Mouse (Mus musculus): ENCODE measurements around the gene Tmem136. TPM values are rescaled to one million over a fixed set of nuclear protein-coding genes. Genes with fewer than 3 reads are reported as not detected.
A peak's percentile ranks its signal among the peaks of the same experiment; 100 is the strongest.
"Not testable (repeated sequence)": the region's sequence is repeated elsewhere in the genome, so short reads cannot be mapped to it uniquely, and the experiment has no call there.

The Tmem136 gene
- total RNA-seq, 2 experiments from 2014 or later: 23.5 to 25.5 TPM

DNA sequence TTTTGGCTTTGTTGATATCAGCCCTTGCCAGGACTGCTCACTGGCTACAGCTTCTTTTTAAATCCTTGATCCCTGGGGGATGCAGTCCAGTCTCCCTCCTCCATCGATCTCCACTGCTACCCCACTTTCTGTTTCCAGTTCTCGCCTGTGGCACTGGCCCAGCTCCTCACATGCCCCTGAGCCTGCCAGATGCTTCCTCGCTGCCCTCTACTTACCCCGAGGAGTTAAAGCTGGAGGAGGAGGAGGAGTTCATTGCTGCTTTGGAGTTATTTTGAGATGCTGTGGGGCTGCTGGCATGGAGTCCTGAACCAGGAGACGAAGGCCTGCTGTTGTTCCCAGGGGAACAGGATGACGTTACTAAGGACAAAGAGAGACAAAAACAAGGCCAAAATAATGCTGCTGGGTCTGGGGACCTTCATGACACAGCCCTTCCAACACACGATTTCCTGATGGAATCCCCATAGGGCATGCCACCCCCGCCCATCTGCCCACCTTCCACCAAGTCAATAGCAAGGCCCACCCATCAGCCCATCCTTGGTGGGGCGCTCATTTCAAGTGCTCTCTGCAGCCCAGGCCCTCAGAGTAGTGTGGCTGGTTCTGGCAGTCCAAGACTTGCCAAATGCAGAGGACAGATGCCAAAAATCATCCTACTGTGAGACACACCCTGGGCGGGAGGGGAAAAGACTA lies 10.9 kb upstream of the Tmem136 start:
- H3K27ac ChIP-seq: peak overlapping the region; percentile 89
- no peak for DNase-seq (ENCODE audit: low spot score in 2 of 2)
- no peak for TF ChIP-seq CTCF (conservative IDR thresholded peaks at IDR 0.05)
- no peak overlapping the region for H3K4me3 ChIP-seq

DNA sequence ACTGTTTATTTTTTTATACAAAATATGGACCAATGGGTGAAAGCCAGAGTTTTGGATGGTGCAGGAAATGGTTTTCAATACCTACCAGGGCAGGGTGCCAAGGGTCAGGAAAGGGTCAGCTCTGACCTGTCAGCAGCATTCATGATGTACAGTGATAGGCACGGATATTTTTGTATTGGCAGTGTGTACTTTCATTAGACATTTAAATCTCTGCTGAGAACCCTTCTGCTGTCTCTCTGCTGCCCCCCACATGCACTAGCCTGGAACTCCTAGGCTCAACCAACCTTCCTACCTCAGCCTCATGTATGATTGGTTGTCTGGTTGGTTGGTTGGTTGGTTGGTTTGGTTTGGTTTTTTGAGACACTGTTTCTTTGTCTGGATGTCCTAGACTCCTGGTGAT lies 6.0 kb upstream of the Tmem136 start:
- DNase-seq (ENCODE audit: low spot score in 2 of 2): no peak
- no peak overlapping the region for H3K4me3 ChIP-seq
- no peak overlapping the region for H3K27ac ChIP-seq
- peak; percentile 77 for TF ChIP-seq CTCF (conservative IDR thresholded peaks at IDR 0.05)

DNA sequence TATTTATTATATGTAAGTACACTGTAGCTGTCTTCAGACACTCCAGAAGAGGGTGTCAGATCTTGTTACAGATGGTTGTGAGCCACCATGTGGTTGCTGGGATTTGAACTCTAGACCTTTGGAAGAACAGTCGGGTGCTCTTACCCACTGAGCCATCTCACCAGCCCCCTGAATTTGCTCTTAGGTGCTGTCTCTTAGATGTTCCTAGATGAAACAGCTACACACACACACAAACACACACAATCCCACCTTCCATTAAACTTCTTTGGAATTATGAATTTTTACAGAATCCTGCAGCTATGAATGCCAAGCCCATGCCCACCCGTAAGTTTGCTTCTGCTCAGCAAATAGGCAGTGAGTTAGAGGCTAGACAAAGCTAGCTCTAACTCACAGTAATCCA lies 5.6 kb upstream of the Tmem136 start:
- not testable (repeated sequence) for H3K27ac ChIP-seq; DNase-seq (ENCODE audit: low spot score in 2 of 2); H3K4me3 ChIP-seq

DNA sequence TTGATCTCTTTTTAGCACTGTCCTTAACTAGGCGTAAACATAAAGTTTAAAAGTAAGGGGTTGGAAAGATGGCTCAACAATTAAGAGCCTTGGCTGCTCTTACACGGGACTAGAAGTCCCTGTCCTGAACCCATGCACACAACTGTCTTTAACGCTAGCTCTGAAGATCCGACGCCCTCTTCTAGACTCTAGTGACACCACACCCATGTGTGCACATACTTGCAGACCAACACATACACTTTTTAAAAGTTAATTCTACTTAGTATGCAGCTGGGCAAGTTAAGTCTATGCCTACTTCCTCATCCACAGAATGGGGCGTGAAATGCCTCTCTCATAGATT lies 597 bp upstream of the Tmem136 start:
- H3K27ac ChIP-seq: peak overlapping the region; percentile 99
- peak overlapping the region; percentile 62 for H3K4me3 ChIP-seq
- TF ChIP-seq CTCF (conservative IDR thresholded peaks at IDR 0.05): no peak
- no peak for DNase-seq (ENCODE audit: low spot score in 2 of 2)

DNA sequence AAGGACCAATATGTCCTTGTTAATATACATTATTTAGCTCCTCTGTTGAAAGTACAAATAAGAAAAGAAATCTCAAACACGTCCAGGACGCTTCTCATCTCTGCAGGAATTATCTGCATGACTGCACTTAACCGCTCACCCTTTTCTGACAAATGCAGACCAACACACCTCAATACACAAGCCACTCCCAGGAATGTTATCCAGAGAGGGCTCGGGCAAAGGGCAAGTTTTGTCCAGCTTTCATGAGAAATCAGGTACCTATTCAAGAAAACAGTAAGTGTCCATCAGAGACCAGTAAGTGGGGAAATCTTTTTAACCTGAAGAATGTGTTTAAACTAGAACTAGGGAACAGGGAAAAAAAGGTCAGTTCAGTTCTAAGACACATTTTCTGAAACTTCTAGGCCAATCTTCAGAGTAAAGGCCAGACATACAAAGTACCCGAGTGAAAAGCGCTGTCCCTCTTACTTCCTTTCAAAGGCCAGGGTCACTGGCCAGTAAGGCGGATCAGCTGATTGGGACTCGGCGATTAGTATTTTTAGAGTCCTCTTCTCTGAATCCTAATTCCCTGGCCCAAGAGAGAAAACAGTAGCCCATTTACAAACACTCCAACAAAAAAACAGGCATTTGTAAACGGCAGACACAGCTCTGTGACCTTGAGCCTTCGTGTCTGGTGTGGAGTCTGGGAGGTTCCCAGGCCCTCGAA lies 788 bp downstream of the Tmem136 start:
- TF ChIP-seq CTCF (conservative IDR thresholded peaks at IDR 0.05): no peak
- Histone ChIP-seq H3K27ac (peak overlapping the region; percentile 99), H3K4me3 (peak overlapping the region; percentile 62)
- no peak for DNase-seq (ENCODE audit: low spot score in 2 of 2)

DNA sequence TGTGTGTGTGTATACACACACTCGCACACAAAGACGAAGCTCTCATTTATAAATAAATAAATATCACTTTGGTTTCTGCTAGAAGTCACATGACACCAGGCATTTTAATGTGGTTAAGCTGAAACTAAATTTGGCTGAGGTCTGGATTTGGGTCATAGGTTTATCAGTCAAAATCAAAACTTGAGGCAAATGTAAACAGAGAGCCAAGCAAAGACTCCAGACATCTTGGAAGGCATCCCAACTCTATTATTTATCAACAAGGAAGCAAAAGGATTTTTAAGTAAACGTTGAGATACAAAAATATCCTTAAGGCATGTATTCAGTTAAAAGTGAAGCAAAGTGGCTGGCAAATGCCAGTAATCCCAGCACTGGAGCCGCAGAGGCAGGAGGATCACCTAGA lies 1.5 kb downstream of the Tmem136 start:
- no peak for TF ChIP-seq CTCF (conservative IDR thresholded peaks at IDR 0.05)
- H3K4me3 ChIP-seq: no peak overlapping the region
- H3K27ac ChIP-seq: peak overlapping the region; percentile 99
- DNase-seq (ENCODE audit: low spot score in 2 of 2): no peak

DNA sequence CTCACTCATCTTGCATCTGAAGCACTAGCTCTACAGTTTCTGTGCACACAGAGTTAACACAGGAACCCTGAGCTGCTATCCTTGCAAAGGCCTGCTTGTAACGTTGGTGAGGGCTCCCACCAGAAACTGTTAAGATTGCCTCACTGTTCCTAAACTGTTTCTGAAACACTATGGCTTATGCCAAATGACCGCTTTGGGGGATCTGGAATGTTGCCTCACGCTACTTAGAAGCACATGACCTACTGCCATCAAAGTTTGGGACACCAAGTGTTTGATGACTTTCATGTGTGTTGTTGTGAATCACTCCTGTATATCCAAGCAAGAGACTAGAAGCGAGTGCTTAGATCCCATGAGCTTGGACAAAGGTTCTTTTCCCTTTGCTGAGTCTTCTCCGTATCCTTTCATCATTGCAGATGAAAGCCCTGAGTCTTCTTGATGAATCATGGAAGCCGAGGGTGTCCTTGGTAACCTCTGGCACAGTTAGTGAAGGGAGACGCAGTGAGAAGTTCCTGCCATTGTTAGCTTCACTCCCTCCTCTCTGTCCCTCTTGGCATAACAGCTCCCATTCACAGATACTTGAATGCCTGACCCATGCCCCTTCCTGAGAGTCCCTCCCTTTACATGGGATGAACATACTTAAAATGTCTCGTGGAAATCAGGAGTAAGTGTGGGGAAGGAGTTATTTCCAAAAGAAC lies 5.9 kb downstream of the Tmem136 start:
- DNase-seq (ENCODE audit: low spot score in 2 of 2): no peak
- no peak for TF ChIP-seq CTCF (conservative IDR thresholded peaks at IDR 0.05)
- Histone ChIP-seq H3K4me3 (no peak overlapping the region), H3K27ac (peak overlapping the region; percentile 28; the same call in 1 of the 2 replicates)

DNA sequence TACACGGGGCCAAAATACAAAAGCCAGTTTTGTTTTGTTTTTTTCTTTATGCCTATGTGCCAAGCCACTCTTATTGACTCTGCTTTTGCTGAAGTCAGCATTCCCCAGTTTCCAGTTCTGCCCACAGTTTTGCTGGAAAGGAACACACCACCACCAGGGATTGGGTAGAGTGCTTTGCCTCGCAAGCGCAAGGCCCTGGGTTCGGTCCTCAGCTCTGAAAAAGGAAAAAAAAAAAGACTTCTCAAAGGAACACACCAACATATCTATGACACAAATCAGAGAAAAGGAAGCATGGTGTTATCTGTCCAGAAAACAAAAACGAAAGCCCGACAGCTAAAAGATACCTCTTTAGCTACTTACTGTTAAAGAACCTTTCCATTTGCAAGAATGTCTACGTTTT lies 7.2 kb downstream of the Tmem136 start:
- no peak overlapping the region for H3K4me3 ChIP-seq
- DNase-seq (ENCODE audit: low spot score in 2 of 2): no peak
- TF ChIP-seq CTCF (conservative IDR thresholded peaks at IDR 0.05): no peak
- peak overlapping the region; percentile 98 for H3K27ac ChIP-seq

DNA sequence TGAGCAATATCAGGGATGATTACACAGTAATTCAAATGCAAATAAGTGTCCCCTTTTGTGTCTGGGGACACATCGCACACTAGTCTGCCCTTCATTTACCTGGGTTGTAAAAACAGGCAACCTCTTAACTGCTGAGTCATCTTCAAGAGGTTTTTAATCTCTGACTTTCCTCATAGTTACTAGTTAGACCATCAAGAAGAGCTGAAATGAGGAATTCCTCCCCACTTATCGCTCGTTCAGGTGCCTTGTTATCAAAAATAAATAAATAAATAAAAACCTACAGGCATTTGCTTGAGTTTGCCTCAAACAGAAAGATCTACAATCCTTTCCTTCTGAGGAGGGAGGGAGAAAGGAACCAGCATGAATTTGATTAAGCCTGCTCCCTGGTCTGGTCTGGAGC lies 7.6 kb downstream of the Tmem136 start:
- H3K4me3 ChIP-seq: no peak overlapping the region
- H3K27ac ChIP-seq: peak overlapping the region; percentile 98
- TF ChIP-seq CTCF (conservative IDR thresholded peaks at IDR 0.05): no peak
- no peak for DNase-seq (ENCODE audit: low spot score in 2 of 2)

DNA sequence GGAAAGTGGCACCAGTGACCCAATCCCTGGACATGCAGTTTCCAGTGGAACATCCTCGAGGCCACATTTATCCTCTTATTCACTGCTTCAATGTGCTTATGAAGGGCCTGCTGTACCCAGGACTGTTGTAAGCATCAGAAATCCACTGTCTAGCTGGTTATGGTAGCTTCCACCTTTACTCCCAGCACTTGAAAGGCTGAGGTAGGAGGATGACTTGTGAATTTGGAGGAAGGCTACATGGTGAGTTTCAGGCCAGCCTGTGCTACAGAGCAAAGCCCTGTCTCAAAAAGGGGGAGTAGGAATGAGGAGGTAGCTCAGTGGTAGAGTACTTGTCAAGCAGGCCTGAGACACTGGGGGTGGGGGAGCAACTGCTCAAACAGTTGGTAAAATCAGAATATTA lies 8.3 kb downstream of the Tmem136 start:
- no peak for DNase-seq (ENCODE audit: low spot score in 2 of 2)
- no peak overlapping the region for H3K4me3 ChIP-seq
- no peak for TF ChIP-seq CTCF (conservative IDR thresholded peaks at IDR 0.05)
- peak overlapping the region; percentile 98 for H3K27ac ChIP-seq

DNA sequence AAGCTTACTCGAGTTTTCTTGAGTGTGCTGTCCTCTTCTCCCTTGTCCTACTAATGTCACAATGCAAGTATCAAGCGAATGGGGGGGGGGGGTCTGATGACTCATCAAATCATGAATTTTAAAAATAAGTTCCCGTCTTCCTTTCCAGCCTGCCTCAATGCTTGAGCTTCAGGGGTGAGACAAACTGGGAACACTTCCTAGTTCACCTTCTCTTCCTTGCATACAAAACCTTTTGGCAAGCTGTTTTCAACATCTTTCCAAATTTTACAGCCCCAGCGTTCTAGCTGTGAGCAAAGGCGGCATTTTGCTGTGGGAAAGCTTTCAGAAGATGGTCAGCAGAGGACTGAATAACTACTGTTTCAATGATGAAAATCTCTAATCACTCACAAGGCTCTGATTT lies 8.8 kb downstream of the Tmem136 start:
- peak in 1 of 2 experiments; percentile 38 for DNase-seq (ENCODE audit: low spot score in 2 of 2)
- H3K27ac ChIP-seq: peak overlapping the region; percentile 98

DNA sequence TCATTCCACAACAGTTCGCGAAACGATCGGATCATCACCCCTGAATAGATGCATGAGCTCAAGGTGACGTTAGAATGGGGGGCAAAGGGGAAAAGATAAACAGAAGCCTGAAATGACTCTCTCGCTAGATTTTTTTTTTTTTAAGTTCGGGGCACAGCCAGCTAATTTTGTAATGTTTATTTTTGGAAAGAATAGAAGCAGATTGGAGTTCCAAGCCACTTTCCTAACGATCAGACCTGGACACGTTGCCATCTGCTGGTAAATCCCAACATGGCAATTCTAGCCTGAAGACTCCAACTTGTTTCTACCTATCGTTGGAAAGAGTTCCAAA lies 9.2 kb downstream of the Tmem136 start, which contains the start of gene Arhgef12:
Arhgef12 (minus strand) TSS at position 53 of the 331 bp plus-strand sequence.
- peak within 1 kb of the TSS; percentile 98 for H3K27ac ChIP-seq
- H3K4me3 ChIP-seq: peak within 1 kb of the TSS; percentile 96
- peak; percentile 43 to 51 for DNase-seq (ENCODE audit: low spot score in 2 of 2)
- TF ChIP-seq CTCF (conservative IDR thresholded peaks at IDR 0.05): peak; percentile 78

More for the DNA sequence above, 8.8 kb downstream of the Tmem136 start:
- no peak for TF ChIP-seq CTCF (conservative IDR thresholded peaks at IDR 0.05)
- H3K4me3 ChIP-seq: peak overlapping the region; percentile 96; the same call in 1 of the 2 replicates

DNA sequence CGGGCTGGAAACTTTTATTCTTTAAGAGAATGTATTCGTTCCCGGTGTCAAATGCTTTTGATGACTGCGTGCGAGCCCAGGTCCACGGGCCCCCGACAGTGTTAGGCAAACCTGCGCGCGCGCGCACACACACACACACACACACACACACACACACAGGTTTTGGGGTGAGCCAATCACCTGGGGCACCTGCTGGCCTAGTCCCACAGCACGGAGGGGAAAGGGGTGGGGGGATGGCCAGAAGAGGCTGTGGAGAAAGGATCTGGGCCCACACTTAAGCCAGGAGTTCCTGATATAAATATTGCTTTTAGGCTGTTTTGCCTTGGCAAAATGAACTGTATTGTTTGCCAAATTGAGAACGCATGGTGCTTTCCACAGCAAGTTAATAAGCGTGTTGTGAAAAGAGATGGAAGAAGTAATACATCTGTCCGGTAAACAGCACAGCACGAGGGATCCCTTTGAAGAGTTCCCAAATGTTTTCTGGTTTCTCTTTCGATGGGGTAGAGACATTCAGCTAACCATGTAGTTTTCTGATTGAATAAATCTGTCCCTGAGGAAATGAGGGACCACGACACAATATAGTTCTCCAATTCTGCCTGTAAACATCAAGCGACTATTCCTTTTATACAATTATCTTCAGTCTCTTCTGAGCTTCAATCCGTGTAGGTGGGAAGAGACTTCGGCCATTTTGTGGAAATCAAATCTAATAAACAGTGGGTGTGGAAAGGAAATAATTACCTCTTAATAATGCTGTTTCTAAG lies 9.8 kb downstream of the Tmem136 start:
- Histone ChIP-seq H3K27ac (peak overlapping the region; percentile 98), H3K4me3 (peak overlapping the region; percentile 96)
- no peak for TF ChIP-seq CTCF (conservative IDR thresholded peaks at IDR 0.05)
- peak in 1 of 2 experiments; percentile 39 for DNase-seq (ENCODE audit: low spot score in 2 of 2)
